Mouse (Mus musculus) MEL-GATA-1-ER (cell line): ENCODE measurements at regions not wholly inside any gene's neighbourhood (a gene's known extent, or its start where the extent isn't known, plus 50 kb on each side); places are given as distances from the start of the nearest gene placed in this dataset.
"Not testable (repeated sequence)": the region's sequence is repeated elsewhere in the genome, so short reads cannot be mapped to it uniquely, and the experiment has no call there.

Experiments used
- DNase-seq: peaks from one replicate; pipeline ENCODE4 v3.0.0-alpha.2; 2012; ENCODE audit warnings: low read depth; ENCODE audit errors: extremely low read depth

- DNase-seq = peak; percentile 59
These were observed 2129.0 kb downstream of the Cntnap5b start for GRCm38 (mm10) chr1:101901601-101902000.

- DNase-seq = peak; percentile 94
These were observed 2129.7 kb downstream of the Cntnap5b start for GRCm38 (mm10) chr1:101902154-101902825.

- peak; percentile 33 for DNase-seq
These were observed 2130.3 kb downstream of the Cntnap5b start for GRCm38 (mm10) chr1:101902826-101903210.

- not testable (repeated sequence) for DNase-seq
These were observed 2144.4 kb downstream of the Cntnap5b start for GRCm38 (mm10) chr1:101916991-101917390.

- DNase-seq = no peak
These were observed 2146.3 kb downstream of the Cntnap5b start for GRCm38 (mm10) chr1:101918872-101919271.

- DNase-seq = no peak
These were observed 2168.5 kb downstream of the Cntnap5b start for GRCm38 (mm10) chr1:101941107-101941506.
